Mouse (Mus musculus): ENCODE measurements around the gene Cox16. TPM values are rescaled to one million over a fixed set of nuclear protein-coding genes. Genes with fewer than 3 reads are reported as not detected.
"Not testable (repeated sequence)": the region's sequence is repeated elsewhere in the genome, so short reads cannot be mapped to it uniquely, and the experiment has no call there.

Cox16 gene
- polyA plus RNA-seq, 1 experiment, result 71.7 TPM

- Histone ChIP-seq H3K4me3 (ENCODE audit: insufficient read depth, low read length) (no peak within 1 kb of the TSS), H3K27ac (ENCODE audit: insufficient read depth, low read length) (no peak within 1 kb of the TSS), H3K4me1 (ENCODE audit: control insufficient read depth, insufficient read depth, low read length) (no peaks in the 10 kb centered on the region)
- TF ChIP-seq CTCF (IDR thresholded peaks at IDR 0.05; ENCODE audit: extremely low read depth, insufficient read depth, low read length) (no peak), POLR2A (IDR thresholded peaks at IDR 0.05; ENCODE audit: extremely low read depth, insufficient read depth, low read length) (no peak)
These were observed 63.1 kb downstream of the Cox16 start, which contains the start of gene Adam4 for GRCm38 (mm10) chr12:81421846-81422245. TSS of gene Adam4 (minus strand) at chr12:81421946.

GRCm38 (mm10) chr12:81413211-81413610 lies 71.7 kb downstream of the Cox16 start:
- H3K27ac ChIP-seq (ENCODE audit: insufficient read depth, low read length), result no peak overlapping the region
- no peaks in the 10 kb centered on the region for H3K4me1 ChIP-seq (ENCODE audit: control insufficient read depth, insufficient read depth, low read length)
- no peak for TF ChIP-seq CTCF (IDR thresholded peaks at IDR 0.05; ENCODE audit: extremely low read depth, insufficient read depth, low read length)
- TF ChIP-seq POLR2A (IDR thresholded peaks at IDR 0.05; ENCODE audit: extremely low read depth, insufficient read depth, low read length), result no peak
- H3K4me3 ChIP-seq (ENCODE audit: insufficient read depth, low read length), result no peak overlapping the region

GRCm38 (mm10) chr12:81408966-81409365 lies 76.0 kb downstream of the Cox16 start:
- Histone ChIP-seq H3K4me3 (ENCODE audit: insufficient read depth, low read length) (no peak overlapping the region), H3K4me1 (ENCODE audit: control insufficient read depth, insufficient read depth, low read length) (no peaks in the 10 kb centered on the region), H3K27ac (ENCODE audit: insufficient read depth, low read length) (no peak overlapping the region)
- TF ChIP-seq POLR2A (IDR thresholded peaks at IDR 0.05; ENCODE audit: extremely low read depth, insufficient read depth, low read length), result no peak
- TF ChIP-seq CTCF (IDR thresholded peaks at IDR 0.05; ENCODE audit: extremely low read depth, insufficient read depth, low read length), result no peak

GRCm38 (mm10) chr12:81402187-81402586 lies 82.7 kb downstream of the Cox16 start:
- Histone ChIP-seq H3K27ac (ENCODE audit: insufficient read depth, low read length) (no peak overlapping the region), H3K4me1 (ENCODE audit: control insufficient read depth, insufficient read depth, low read length) (no peaks in the 10 kb centered on the region), H3K4me3 (ENCODE audit: insufficient read depth, low read length) (no peak overlapping the region)
- TF ChIP-seq POLR2A (IDR thresholded peaks at IDR 0.05; ENCODE audit: extremely low read depth, insufficient read depth, low read length) (no peak), CTCF (IDR thresholded peaks at IDR 0.05; ENCODE audit: extremely low read depth, insufficient read depth, low read length) (peak; percentile 93)

GRCm38 (mm10) chr12:81379364-81379763 lies 105.6 kb downstream of the Cox16 start, which contains the start of gene Gm4787:
TSS of gene Gm4787 (minus strand) at chr12:81379464.
- H3K27ac ChIP-seq (ENCODE audit: insufficient read depth, low read length); H3K4me1 ChIP-seq (ENCODE audit: control insufficient read depth, insufficient read depth, low read length); H3K4me3 ChIP-seq (ENCODE audit: insufficient read depth, low read length): not testable (repeated sequence)

- Histone ChIP-seq H3K27ac (ENCODE audit: insufficient read depth, low read length) (no peak overlapping the region), H3K4me3 (ENCODE audit: insufficient read depth, low read length) (peak overlapping the region; percentile 60; the same call in 1 of the 2 replicates)
- TF ChIP-seq POLR2A (IDR thresholded peaks at IDR 0.05; ENCODE audit: extremely low read depth, insufficient read depth, low read length) (no peak), CTCF (IDR thresholded peaks at IDR 0.05; ENCODE audit: extremely low read depth, insufficient read depth, low read length) (no peak)
These were observed 151.1 kb downstream of the Cox16 start for GRCm38 (mm10) chr12:81333841-81334240.

GRCm38 (mm10) chr12:81332875-81333421 lies 152.0 kb downstream of the Cox16 start, which contains the start of gene Slc8a3:
TSS of gene Slc8a3 (minus strand) at chr12:81333180.
- Histone ChIP-seq H3K4me1 (ENCODE audit: control insufficient read depth, insufficient read depth, low read length) (peaks cover 2% of the 10 kb centered on the region; the same call in 1 of the 2 replicates), H3K4me3 (ENCODE audit: insufficient read depth, low read length) (peak within 1 kb of the TSS; percentile 60), H3K27ac (ENCODE audit: insufficient read depth, low read length) (peak within 1 kb of the TSS; percentile 72)
- TF ChIP-seq CTCF (IDR thresholded peaks at IDR 0.05; ENCODE audit: extremely low read depth, insufficient read depth, low read length) (no peak), POLR2A (IDR thresholded peaks at IDR 0.05; ENCODE audit: extremely low read depth, insufficient read depth, low read length) (peak; percentile 68)

More at GRCm38 (mm10) chr12:81333841-81334240, 151.1 kb downstream of the Cox16 start:
- peaks cover 2% of the 10 kb centered on the region; the same call in 1 of the 2 replicates for H3K4me1 ChIP-seq (ENCODE audit: control insufficient read depth, insufficient read depth, low read length)

- Histone ChIP-seq H3K4me3 (ENCODE audit: insufficient read depth, low read length) (peak overlapping the region; percentile 60), H3K27ac (ENCODE audit: insufficient read depth, low read length) (peak overlapping the region; percentile 72), H3K4me1 (ENCODE audit: control insufficient read depth, insufficient read depth, low read length) (peaks cover 2% of the 10 kb centered on the region; the same call in 1 of the 2 replicates)
- TF ChIP-seq POLR2A (IDR thresholded peaks at IDR 0.05; ENCODE audit: extremely low read depth, insufficient read depth, low read length) (peak; percentile 30; the same call in 1 of the 2 replicates), CTCF (IDR thresholded peaks at IDR 0.05; ENCODE audit: extremely low read depth, insufficient read depth, low read length) (no peak)
These were observed 152.7 kb downstream of the Cox16 start for GRCm38 (mm10) chr12:81331937-81332874.

GRCm38 (mm10) chr12:81331046-81331638 lies 153.8 kb downstream of the Cox16 start:
- Histone ChIP-seq H3K27ac (ENCODE audit: insufficient read depth, low read length) (no peak overlapping the region), H3K4me1 (ENCODE audit: control insufficient read depth, insufficient read depth, low read length) (peaks cover 2% of the 10 kb centered on the region; the same call in 1 of the 2 replicates), H3K4me3 (ENCODE audit: insufficient read depth, low read length) (peak overlapping the region; percentile 60; the same call in 1 of the 2 replicates)
- TF ChIP-seq CTCF (IDR thresholded peaks at IDR 0.05; ENCODE audit: extremely low read depth, insufficient read depth, low read length) (no peak), POLR2A (IDR thresholded peaks at IDR 0.05; ENCODE audit: extremely low read depth, insufficient read depth, low read length) (no peak)
